Mouse (Mus musculus): ENCODE measurements at regions not wholly inside any gene's neighbourhood (a gene's known extent, or its start where the extent isn't known, plus 50 kb on each side); places are given as distances from the start of the nearest gene placed in this dataset.

- TF ChIP-seq POLR2A (IDR thresholded peaks at IDR 0.05; ENCODE audit: extremely low read depth, insufficient read depth, low read length) = no peak
- no peak for TF ChIP-seq CTCF (IDR thresholded peaks at IDR 0.05; ENCODE audit: low read depth, low read length)
Observed at GRCm38 (mm10) chr2:133498717-133499143, 53.2 kb upstream of the Bmp2 start.
